Mouse (Mus musculus) spleen, adult 2 months (tissue): ENCODE measurements around the gene Uba1. TPM values are rescaled to one million over a fixed set of nuclear protein-coding genes. Genes with fewer than 3 reads are reported as not detected.
A peak's percentile ranks its signal among the peaks of the same experiment; 100 is the strongest.

Source experiments
- DNase-seq, 2 experiments: peaks; one replicate each; pipeline versions ENCODE4 v3.0.0 to v3.0.0-alpha.2; 2012 to 2021; ENCODE audit warnings: low spot score in 2 of 2, low read depth in 1 of 2
- H3K27ac ChIP-seq: fragments of 200-500 bp; 2 replicates; pipeline ENCODE4 v1.5.1; 2012; ENCODE audit warnings: low read length, inconsistent platforms; ENCODE audit not compliant: insufficient read depth
- H3K27me3 ChIP-seq: fragments of 200-500 bp; 2 replicates; pipeline ENCODE4 v1.6.1; 2012; ENCODE audit warnings: mild to moderate bottlenecking, moderate library complexity, low read length, inconsistent platforms; ENCODE audit not compliant: control insufficient read depth, insufficient read depth
- H3K36me3 ChIP-seq: fragments of 200-500 bp; 2 replicates; pipeline ENCODE4 v1.6.1; 2012; ENCODE audit warnings: mild to moderate bottlenecking, low read length, inconsistent platforms; ENCODE audit not compliant: control insufficient read depth, insufficient read depth
- H3K4me1 ChIP-seq: fragments of 200-500 bp; 2 replicates; pipeline ENCODE4 v1.6.1; 2011; ENCODE audit warnings: inconsistent platforms; ENCODE audit not compliant: control insufficient read depth, insufficient read depth, insufficient read length
- H3K4me3 ChIP-seq: fragments of 200-500 bp; 2 replicates; pipeline ENCODE4 v1.5.1; 2011; ENCODE audit warnings: mild to moderate bottlenecking, inconsistent platforms; ENCODE audit not compliant: insufficient read depth, insufficient read length; ENCODE audit errors: extremely low read depth
- CTCF ChIP-seq: fragments of 200-500 bp; IDR thresholded peaks from 2 replicates; pipeline ENCODE4 v1.5.1; 2011; ENCODE audit warnings: mild to moderate bottlenecking, inconsistent platforms; ENCODE audit not compliant: insufficient read depth, insufficient read length, insufficient replicate concordance; ENCODE audit errors: extremely low read depth
- POLR2A ChIP-seq: fragments of 200-500 bp; IDR thresholded peaks from 2 replicates; pipeline ENCODE4 v1.6.1; 2011; ENCODE audit warnings: low read depth, low read length, inconsistent platforms
- WGBS: fragments of 180-500 bp; shearing (Covaris S2); methylation state at CpG from one replicate; pipeline ENCODE4 v1.1.7; 2018; 5-methylcytosine and 5-hydroxymethylcytosine counted together
- polyA plus RNA-seq: library from polyadenylated mRNA; depleted of rRNA; stranded (reverse); fragments of >200 nt; gene quantifications from 2 replicates; pipeline ENCODE4 v1.2.3, GENCODE M21; 2012

Uba1 gene
- polyA plus RNA-seq, 1 experiment: 188 TPM

DNA sequence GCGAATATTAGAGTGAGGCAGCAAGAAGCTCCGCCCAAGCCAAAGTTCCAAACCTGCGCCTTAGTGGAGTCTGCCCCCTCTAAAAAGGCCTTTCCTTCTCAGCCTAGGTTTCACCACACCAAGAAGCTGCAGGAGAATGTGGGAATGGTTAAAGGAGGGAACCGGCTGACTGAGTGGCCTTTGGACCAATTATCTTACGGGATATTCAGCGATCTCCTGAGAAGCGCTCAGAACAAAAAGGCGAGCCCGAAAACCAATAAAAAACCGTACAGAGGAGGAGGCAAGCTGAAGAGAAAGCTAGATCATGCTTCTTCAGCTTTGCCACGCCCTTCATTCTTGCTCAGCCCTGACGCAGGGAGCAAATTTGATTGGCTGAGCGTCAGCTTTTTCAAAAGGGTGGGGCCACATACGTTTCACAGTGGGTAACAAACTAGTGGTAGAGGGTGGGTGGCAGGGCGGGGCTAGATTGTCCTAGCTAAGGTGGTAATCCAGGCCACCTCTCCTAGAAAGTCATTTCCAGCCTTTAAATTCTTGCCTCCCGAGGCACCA, 29.5 kb downstream of the Uba1 start, which contains the start of gene Cdk16:
Gene Cdk16, plus strand, starts transcription at position 436 of the 549 bp plus-strand sequence.
- Histone ChIP-seq H3K36me3 (no peaks in the 10 kb centered on the region; the same call in 1 of the 2 replicates), H3K4me3 (peak within 1 kb of the TSS; percentile 90), H3K27me3 (no peaks in the 10 kb centered on the region), H3K4me1 (peaks cover 5% of the 10 kb centered on the region; the same call in 1 of the 2 replicates), H3K27ac (peak within 1 kb of the TSS; percentile 92)
- peak; percentile 80 to 88 for DNase-seq
- 28% methylated on average over 16 of the region's 16 CpGs for WGBS
- no peak for TF ChIP-seq CTCF
- peak; percentile 5; the same call in 1 of the 2 replicates for TF ChIP-seq POLR2A

GRCm38 (mm10) chrX:20688068-20688547, 30.0 kb downstream of the Uba1 start:
- H3K4me3 ChIP-seq: peak overlapping the region; percentile 90
- H3K27ac ChIP-seq: peak overlapping the region; percentile 92
- 17% methylated on average over 33 of the region's 33 CpGs for WGBS
- H3K27me3 ChIP-seq: no peaks in the 10 kb centered on the region
- H3K36me3 ChIP-seq: peaks cover 1% of the 10 kb centered on the region; the same call in 1 of the 2 replicates
- TF ChIP-seq POLR2A (peak; percentile 9), CTCF (no peak)
- H3K4me1 ChIP-seq: peaks cover 5% of the 10 kb centered on the region; the same call in 1 of the 2 replicates
- DNase-seq: peak; percentile 61 to 70

- H3K36me3 ChIP-seq: peaks cover 1% of the 10 kb centered on the region; the same call in 1 of the 2 replicates
- 39% methylated on average over 29 of the region's 35 CpGs for WGBS
- H3K27ac ChIP-seq: peak overlapping the region; percentile 86
- DNase-seq: peak; percentile 5 to 28
- H3K4me3 ChIP-seq: peak overlapping the region; percentile 90
- TF ChIP-seq CTCF: no peak
- TF ChIP-seq POLR2A: no peak
- no peaks in the 10 kb centered on the region for H3K27me3 ChIP-seq
- H3K4me1 ChIP-seq: peaks cover 5% of the 10 kb centered on the region; the same call in 1 of the 2 replicates
Measured at GRCm38 (mm10) chrX:20688615-20689014, 30.5 kb downstream of the Uba1 start.

DNA sequence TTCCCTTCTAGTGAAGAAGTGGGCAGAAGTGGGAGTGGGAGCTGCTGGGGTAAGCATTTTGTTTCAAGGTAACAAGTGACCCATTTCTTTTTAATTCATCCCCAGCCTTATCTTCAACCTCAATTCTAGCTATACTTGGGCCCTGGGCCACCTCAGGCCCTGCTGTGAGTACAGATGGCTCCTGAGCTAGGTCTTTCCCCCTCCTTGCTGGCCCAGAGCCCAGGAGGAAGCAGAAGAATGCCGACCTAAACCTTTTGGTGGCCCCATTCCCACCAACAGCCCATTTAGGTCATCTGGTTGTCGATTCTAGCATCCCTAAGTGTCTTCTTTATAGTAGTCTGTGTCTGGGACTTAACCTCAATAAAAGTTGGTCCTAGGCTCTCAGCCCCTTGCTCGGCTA, 33.4 kb downstream of the Uba1 start:
- no peak overlapping the region for H3K4me3 ChIP-seq
- H3K4me1 ChIP-seq: peaks cover 5% of the 10 kb centered on the region; the same call in 1 of the 2 replicates
- DNase-seq: no peak
- WGBS: 57% methylated on average over 3 of the region's 3 CpGs
- TF ChIP-seq CTCF: no peak
- TF ChIP-seq POLR2A: no peak
- H3K27ac ChIP-seq: no peak overlapping the region
- no peaks in the 10 kb centered on the region for H3K27me3 ChIP-seq
- H3K36me3 ChIP-seq: peaks cover 10% of the 10 kb centered on the region

DNA sequence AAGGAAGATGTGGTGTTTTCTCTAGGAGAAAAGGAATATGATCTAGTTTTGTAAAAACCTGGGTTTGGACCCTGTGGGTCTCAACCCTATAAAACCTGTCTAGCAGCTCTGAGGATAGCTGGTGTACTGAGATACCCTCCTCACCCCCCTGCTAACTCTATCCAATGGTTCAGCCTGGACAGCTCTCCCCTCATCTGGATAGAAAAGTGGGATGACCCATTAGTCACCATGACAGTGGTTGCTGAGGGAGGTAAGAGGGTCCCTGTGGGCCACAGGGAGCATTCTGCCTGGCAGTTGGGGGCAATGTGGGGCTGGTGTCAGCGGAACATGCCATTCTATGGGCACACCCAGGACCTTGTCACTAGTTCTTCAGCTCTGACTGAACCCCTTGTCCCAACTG, 34.5 kb downstream of the Uba1 start:
- WGBS: 86% methylated on average over 1 of the region's 1 CpGs
- H3K27ac ChIP-seq: no peak overlapping the region
- TF ChIP-seq POLR2A: no peak
- TF ChIP-seq CTCF: no peak
- peaks cover 5% of the 10 kb centered on the region; the same call in 1 of the 2 replicates for H3K4me1 ChIP-seq
- no peaks in the 10 kb centered on the region for H3K27me3 ChIP-seq
- H3K36me3 ChIP-seq: peaks cover 15% of the 10 kb centered on the region
- no peak overlapping the region for H3K4me3 ChIP-seq
- no peak for DNase-seq

DNA sequence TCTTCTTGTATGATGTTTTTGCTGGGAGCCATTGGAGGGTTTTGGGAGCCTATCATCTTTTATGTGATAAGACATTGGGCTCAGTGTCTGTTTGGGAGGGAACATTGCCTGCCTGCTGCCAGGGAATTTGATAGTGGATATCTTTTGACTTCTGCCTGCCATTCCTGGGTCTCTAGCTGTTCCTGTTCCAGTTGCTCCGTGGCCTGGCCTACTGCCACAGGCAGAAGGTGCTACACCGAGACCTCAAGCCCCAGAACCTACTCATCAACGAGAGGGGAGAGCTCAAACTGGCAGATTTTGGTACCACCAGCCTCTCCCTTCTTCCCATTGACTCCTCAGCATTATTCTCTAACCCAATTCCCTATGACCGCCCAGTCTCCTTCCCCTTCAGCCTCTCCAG, 37.7 kb downstream of the Uba1 start:
- 88% methylated on average over 4 of the region's 4 CpGs for WGBS
- no peak for TF ChIP-seq CTCF
- no peak for TF ChIP-seq POLR2A
- peaks cover 17% of the 10 kb centered on the region for H3K36me3 ChIP-seq

GRCm38 (mm10) chrX:20703741-20704290, 45.7 kb downstream of the Uba1 start, which contains the start of gene Usp11:
Gene Usp11 (plus strand): TSS chrX:20703906.
- DNase-seq: peak in 1 of 2 experiments; percentile 9
- Histone ChIP-seq H3K4me1 (no peaks in the 10 kb centered on the region), H3K4me3 (peak within 1 kb of the TSS; percentile 74), H3K27me3 (no peaks in the 10 kb centered on the region), H3K36me3 (no peaks in the 10 kb centered on the region), H3K27ac (peak within 1 kb of the TSS; percentile 72)
- 22% methylated on average over 32 of the region's 32 CpGs for WGBS
- TF ChIP-seq POLR2A (peak; percentile 23; the same call in 1 of the 2 replicates), CTCF (no peak)

More for the DNA sequence above, 37.7 kb downstream of the Uba1 start:
- H3K27ac ChIP-seq: no peak overlapping the region
- H3K4me3 ChIP-seq: no peak overlapping the region
- H3K4me1 ChIP-seq: no peaks in the 10 kb centered on the region
- H3K27me3 ChIP-seq: no peaks in the 10 kb centered on the region
- DNase-seq: no peak
